Mouse (Mus musculus) left cerebral cortex, adult 2 months (tissue): ENCODE results near the gene Gm10961. TPM values are rescaled to one million over a fixed set of nuclear protein-coding genes. Genes with fewer than 3 reads are reported as not detected.

Experiments used
- DNase-seq, 2 experiments: peaks; one replicate each; pipeline ENCODE4 v3.0.0; 2021 to 2022; ENCODE audit warnings: low spot score in 2 of 2, mixed read lengths in 1 of 2; ENCODE audit errors: extremely low spot score in 1 of 2
- H3K27ac ChIP-seq: fragments of 200-600 bp; 2 replicates; pipeline ENCODE4 v1.8.1; 2022
- H3K4me3 ChIP-seq: fragments of 200-600 bp; 2 replicates; pipeline ENCODE4 v1.8.1; 2022
- CTCF ChIP-seq: fragments of 200-600 bp; IDR thresholded peaks from 2 replicates; pipeline ENCODE4 v1.8.1; 2022; ENCODE audit warnings: antibody characterized with exemption, mild to moderate bottlenecking, moderate library complexity
- intact Hi-C: fragments of 180-260 bp; cut with DNase I; formaldehyde crosslinking; loops from one replicate; pipeline ENCODE4 v1.15.1; 2025
- total RNA-seq, 2 experiments: library from RNA; stranded (reverse); gene quantifications; 2 replicates each; pipeline ENCODE4 v1.2.3; 2021

Gene Gm10961
- total RNA-seq, 2 experiments from 2014 or later: not detected

DNA sequence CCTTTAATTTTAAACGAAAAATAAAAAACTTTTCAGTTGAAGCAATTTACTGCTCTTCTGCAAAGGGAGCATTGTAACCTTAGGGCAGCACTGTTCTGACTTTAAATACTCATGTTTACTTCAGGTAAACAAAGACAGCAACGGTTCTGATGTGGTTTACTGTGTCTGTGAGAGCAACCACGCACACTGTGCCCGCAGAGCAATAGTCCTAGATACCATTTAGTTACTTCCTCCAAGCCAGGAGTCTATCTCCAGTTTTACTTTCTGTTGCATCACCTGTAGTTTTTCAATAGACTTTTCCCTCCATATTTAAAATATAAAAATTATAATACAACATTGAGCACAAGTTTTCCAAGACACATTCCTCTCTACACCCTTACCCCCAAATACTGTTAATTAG lies 39.4 kb downstream of the Gm10961 start:
- intact Hi-C loops: no loop called here
- DNase-seq: no peak
- no peak overlapping the region for H3K27ac ChIP-seq
- no peak for TF ChIP-seq CTCF
- H3K4me3 ChIP-seq: no peak overlapping the region

DNA sequence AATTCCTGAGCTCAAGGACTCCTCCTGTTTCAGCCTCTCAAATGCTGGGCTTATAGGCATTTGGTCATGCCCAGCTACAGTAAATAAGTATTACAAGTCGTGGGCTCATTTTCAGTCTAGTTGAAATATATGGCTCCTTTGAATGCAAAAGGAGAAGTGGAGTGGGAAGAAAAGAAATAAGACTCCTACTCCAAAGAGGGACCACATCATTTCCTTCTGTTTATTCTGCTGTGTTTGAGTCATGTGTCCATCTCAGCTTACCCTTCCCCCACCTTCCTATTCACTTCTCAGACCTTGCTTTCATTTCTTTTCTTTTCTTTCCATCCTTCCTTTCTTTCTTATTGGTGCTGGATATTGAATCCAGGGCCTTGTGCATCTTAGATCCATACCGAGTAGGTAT lies 40.4 kb downstream of the Gm10961 start:
- Histone ChIP-seq H3K27ac (no peak overlapping the region), H3K4me3 (no peak overlapping the region)
- intact Hi-C loops: no loop called here
- DNase-seq: no peak
- TF ChIP-seq CTCF: no peak

DNA sequence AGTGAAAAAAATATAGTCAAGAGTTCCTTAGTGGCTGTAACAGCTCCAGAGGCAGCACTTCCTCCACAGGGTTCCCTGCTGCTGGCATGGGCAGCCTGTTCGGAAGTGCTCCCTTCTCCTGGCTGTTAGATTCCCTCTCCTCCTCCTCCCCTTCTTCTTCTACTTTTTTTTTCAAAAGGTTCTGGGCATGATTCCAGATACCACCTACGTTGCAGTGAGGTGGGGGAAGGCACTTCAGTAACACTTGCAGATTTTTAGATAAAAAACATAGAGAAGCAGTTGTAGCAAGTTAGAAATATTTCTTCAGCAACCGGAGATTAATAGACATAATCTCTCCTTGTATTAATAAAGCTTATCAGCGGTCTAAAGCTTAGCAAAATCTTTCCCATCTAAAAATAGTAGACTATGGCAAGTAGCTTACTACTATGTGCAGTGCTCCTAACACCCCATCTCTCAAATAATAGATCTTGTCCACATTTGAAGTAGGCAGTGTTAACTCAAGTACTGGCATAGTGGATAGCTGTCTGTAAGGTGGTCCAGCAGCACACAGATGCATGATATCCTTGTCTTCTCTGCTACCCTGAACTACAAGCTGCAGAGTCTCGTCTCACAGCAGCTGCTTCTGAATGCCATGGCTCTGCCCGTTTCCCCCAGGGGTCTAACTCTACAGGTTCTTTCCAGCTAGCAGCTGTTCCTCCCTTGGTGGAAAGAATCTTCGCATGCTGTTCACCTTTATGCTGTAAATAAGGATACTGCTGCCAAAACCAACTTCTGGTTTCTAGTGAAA lies 49.9 kb downstream of the Gm10961 start:
- H3K4me3 ChIP-seq: no peak overlapping the region
- H3K27ac ChIP-seq: peak overlapping the region; percentile 65
- intact Hi-C loops: loop anchor here (5.0 kb wide), 2 partner anchors 49 to 336 kb away; partner anchors contain the start of genes Gm10961, Gstm1 and Strip1
- DNase-seq: peak; percentile 48 to 65
- no peak for TF ChIP-seq CTCF

Other genes starting within 250 kb of the Gm10961 start
- 10 to 100 TPM; 68.4 to 73.4 TPM for gene Kcnc4, start 171.8 kb upstream of the Gm10961 start, total RNA-seq
- 100 to 1,000 TPM; 369 to 419 TPM for gene Slc6a17, start 113.3 kb upstream of the Gm10961 start, total RNA-seq
- under 1 TPM in 1 of 2 experiments, not detected in 1; 0.33 TPM for gene Ubl4b, start 76.2 kb upstream of the Gm10961 start, total RNA-seq
- under 1 TPM; 0.40 to 0.86 TPM for gene Alx3, start 36.3 kb upstream of the Gm10961 start, total RNA-seq
- 10 to 100 TPM; 65.9 to 69.0 TPM for gene Strip1, start 372 bp downstream of the Gm10961 start, total RNA-seq
- 100 to 1,000 TPM; 332 to 340 TPM for gene Ahcyl1, start 65.2 kb downstream of the Gm10961 start, total RNA-seq
- 10 to 100 TPM; 12.6 to 13.2 TPM for gene Csf1, start 129.1 kb downstream of the Gm10961 start, total RNA-seq
- gene Eps8l3, start 245.9 kb downstream of the Gm10961 start, total RNA-seq: not detected